Mouse (Mus musculus): ENCODE measurements around the gene Vmn2r58.
"Not testable (repeated sequence)": the region's sequence is repeated elsewhere in the genome, so short reads cannot be mapped to it uniquely, and the experiment has no call there.

Gene Vmn2r58

DNA sequence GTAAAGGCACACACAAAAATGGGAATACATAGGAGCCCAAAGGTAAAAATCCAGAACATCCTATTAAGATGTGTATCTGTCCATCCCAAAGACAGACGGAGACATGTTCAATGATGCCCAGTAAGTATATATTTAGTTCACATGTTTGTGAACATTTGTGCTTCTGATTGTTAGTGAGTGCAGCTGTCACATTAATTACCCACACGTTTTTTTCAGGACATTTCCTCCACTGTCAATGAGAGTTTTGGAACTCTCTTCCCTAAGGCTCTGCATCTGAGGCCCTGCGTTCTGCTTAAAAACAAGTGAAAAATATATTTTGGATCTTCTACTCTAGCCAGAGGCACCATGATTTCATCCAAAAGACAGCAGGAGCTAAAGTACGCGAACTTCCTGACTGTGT, at the start of gene Vmn2r58:
Gene Vmn2r58 (minus strand): TSS at position 101 of the 400 bp plus-strand sequence.
- not testable (repeated sequence) for DNase-seq
